Mouse (Mus musculus) skeletal muscle tissue, adult 2 months (tissue): ENCODE results near the gene Cnnm4.

Experiments used
- DNase-seq: peaks from one replicate; pipeline ENCODE4 v3.0.0-alpha.2; 2012; ENCODE audit warnings: low read depth, low spot score

Gene Cnnm4

GRCm38 (mm10) chr1:36473211-36473780 is 1.9 kb downstream of the Cnnm4 start:
- no peak for DNase-seq

DNA sequence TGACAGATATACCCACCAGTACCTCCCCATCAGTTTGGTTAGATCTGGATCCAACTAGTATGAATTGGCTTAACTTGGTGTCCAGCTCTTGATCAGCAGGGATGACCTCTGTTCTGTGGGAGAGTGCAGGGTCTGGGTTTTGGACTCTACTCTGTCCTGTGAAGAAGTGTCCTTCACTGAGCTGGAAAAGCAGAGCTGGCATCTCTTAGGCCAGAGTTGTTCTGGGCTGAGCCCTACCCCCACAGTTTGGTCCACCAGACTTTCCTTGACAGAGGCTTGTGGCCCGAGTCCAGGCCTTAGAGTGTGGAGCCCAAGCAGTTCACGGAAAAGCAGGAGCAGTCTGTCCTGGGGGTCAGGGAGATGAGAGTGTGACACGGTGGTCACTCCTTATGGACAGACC is 3.2 kb downstream of the Cnnm4 start:
- DNase-seq, result no peak

GRCm38 (mm10) chr1:36475480-36476110 is 4.2 kb downstream of the Cnnm4 start:
- no peak for DNase-seq

DNA sequence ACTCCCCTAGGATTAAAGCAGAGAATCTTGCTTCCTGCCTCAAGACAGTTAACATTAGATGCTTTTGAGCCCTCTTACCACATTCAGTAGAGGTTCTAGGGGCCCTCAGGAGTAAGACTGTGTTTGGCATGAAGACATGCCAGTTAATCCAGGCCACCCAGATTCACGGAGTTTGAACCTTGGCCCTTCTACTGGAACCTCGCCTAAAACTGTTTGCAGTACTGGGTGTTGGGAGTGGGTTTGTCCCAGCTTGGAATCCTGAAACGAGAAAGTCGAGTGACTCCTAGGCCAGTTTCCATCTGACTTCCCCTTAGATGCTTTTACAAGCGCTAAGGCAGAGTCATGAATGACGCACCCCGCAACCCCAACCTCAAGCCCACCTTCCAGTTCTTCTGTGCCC is 5.0 kb downstream of the Cnnm4 start:
- no peak for DNase-seq

DNA sequence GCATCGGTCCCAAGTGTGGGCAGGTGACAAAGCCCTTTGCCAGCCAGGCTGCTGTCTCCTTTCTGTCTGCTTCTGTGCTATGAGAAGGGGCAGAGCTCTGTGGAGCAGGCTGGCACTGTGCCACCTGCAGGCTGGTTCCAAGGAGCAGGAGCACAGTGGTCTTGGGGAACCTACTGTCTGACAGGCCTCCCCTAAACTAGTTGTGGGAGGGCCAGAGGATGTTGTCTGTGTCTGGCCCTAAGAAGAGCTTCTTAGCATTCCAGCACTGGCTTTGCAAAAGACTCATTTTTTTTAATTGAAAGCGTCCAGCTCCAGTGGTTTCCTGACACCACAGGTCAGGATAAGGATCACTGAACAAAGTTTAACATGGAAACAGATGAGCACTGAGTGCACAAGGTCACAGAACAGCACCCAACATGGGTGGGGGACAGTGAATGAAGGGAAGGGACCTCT is 6.9 kb downstream of the Cnnm4 start:
- DNase-seq, result no peak

GRCm38 (mm10) chr1:36479903-36480899 is 8.8 kb downstream of the Cnnm4 start:
- no peak for DNase-seq

DNA sequence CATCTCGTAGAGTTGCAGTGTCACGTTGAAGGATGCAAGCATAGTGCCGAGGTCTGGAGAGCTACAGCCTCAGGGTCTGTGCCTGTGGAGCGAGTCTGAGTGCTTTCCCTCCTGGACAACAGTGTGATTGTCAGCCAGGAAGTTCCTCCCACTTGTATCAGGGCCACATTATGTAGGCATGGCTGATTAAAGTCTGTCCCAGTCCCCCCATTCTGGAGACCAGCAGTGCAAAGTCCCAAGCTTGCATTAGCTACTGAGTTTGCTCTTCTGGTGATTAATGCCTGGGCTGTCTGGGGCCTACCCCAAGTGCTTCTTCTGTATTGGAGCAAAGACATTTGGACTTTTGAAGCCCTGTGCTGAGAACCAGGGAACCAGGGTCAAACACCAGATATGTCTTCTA is 12.4 kb downstream of the Cnnm4 start:
- no peak for DNase-seq

DNA sequence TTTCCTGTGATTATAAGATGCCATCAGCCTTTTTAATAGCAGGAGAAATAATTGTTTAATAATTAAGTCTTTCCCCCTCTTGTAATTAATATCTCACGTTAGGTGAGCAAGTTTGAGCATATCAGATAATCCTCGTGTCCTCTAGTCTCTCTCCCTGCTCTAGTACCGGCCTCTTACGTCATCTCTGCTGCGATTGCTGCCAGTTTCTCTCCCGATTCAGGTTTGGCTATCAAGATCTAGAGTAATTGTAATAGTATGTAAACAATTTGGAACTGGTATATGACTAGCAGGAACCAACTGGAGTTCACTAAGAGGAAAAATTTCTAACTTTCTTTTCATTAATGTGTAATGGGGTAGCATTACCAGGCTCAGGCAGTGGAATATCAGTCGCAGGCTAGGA is 13.7 kb downstream of the Cnnm4 start:
- no peak for DNase-seq

DNA sequence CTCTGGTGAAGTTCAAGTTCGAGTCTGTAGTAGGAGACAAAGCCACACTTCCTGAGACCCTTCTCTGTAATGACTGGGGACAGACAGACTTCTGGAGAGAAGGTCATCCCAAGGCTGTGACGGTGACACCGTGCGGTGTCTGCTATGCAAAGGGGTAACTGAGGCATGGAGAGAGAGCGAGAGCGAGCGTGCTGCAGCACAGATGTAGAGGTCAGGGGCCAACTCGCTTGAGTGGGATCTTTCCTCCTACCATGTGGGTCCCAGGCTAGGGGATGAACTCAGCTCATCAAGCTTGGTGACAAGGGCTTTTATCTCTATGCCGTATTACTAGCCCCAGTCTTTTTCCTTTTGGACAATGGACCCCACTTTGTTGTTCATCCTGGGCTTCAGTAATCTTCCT is 15.7 kb downstream of the Cnnm4 start:
- no peak for DNase-seq

- DNase-seq, result no peak
Observed at GRCm38 (mm10) chr1:36489661-36490060, 18.2 kb downstream of the Cnnm4 start.

DNA sequence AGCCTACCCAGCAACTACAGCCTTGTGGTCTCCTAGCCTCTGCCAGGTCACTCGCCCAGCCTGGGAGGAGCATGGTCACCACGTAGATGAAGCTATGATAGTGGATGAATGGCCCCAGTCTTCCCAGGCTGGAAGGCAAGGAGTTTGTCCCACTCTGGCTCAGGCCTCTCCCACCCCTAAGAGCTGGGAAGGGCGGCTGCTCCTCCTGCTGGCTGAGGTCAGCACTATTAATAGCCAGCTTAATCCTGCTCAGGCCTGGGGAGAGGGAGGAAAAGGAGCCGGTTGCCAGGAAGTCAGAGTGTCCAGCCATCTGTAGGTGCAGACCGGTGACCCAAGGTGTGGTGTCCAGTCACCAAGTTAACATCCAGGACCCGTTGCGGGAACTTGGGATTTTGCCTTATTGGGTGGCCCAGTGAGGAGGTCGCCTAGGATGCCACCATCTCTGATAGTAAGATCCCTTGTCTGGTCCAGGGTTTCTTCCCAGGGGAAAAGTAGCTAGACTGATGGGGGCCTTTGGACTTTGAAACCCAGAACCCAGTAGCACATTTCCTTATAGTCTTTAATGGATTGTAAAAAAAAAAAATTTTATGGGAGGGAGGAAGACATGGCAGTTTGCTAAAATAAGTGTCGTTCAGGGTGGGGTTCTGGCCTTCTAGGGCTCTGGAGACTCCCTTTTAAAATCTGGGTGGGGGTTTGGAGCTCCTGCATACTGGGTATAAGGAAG is 21.2 kb downstream of the Cnnm4 start:
- peak; percentile 83 for DNase-seq

- DNase-seq, result no peak
Observed at GRCm38 (mm10) chr1:36493299-36493698, 21.9 kb downstream of the Cnnm4 start.

GRCm38 (mm10) chr1:36496719-36497118 is 25.3 kb downstream of the Cnnm4 start:
- DNase-seq, result peak; percentile 60

DNA sequence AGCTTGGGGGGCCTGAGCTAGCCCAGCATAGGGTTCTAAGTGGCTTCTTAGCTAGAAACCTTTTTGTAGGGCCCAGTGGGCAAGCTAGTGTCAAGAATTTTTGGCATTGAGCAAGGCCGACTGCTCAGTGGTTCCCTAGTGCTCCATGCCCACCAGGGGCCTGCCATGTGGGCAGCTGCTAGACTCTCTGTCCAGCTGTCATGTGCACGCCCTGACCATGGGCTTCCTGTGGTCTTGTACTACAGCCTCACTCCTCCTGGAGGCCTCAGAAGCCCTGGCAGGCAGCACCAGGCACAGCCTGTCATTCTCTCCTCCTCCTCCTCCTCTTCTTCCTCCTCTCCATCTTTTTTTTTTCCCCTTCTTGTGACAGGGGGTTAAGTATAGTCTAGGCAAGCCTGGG is 25.9 kb downstream of the Cnnm4 start:
- DNase-seq, result no peak

DNA sequence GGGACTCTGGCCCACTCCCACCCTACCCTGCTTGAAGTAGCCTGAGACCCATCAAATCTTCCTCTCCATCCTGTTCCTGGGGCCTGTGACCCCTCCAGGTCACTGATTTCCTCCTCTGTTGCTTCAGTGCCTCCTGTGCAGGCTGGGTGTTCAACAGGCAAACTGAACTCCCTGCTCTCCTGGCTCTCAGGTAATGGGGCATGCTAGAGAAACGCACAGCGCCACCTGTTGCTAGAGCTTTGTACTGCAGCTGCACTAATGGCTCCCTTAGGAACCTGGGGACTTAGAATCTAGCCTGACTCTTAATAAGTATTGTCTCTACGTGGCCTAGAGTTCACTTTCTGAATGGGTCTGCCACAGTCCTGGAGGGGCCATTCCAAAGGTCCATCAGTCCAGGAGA is 29.8 kb downstream of the Cnnm4 start:
- peak; percentile 62 for DNase-seq

GRCm38 (mm10) chr1:36508238-36508637 is 36.8 kb downstream of the Cnnm4 start:
- no peak for DNase-seq

DNA sequence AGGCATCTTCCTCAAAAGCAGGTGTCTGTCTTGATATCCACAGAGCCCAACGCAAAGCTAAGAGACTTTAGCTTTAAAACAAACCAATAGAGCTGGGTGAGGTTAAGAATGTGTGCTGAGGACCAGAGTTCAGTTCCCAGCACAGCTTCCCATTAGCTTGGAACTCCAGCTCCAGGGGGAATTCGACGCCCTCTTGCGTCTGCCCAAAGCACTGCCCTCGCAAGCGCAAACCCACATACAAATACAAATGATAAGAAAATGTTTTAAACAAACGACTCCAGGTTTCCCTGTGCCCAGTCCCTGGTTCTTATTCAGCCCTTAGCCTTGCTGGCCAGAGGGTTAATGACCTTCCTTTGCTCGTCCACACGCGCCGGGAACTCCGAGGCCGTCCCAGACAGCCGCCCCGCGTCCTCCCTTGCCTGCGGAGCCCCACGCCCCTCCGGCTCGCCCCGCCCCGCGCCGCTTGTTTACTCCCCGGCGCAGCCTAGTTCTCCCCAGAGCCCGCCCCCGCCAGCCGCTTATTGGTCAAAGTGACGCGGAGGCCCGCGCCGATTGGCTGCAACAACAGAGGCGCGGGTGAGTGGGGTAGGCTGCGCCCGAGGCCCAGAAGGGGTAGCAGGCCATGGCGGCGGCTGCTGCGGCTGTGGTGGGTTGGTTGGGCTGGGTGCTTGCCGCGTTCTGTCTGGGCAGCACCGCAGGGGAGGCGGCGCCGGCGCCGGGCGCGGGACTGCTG is 40.0 kb downstream of the Cnnm4 start, which contains the start of gene Cnnm3:
Gene Cnnm3, plus strand, starts transcription at position 579 of the 733 bp plus-strand sequence.
- peak; percentile 96 for DNase-seq

- peak; percentile 60 for DNase-seq
Observed at GRCm38 (mm10) chr1:36512089-36512965, 40.9 kb downstream of the Cnnm4 start.

DNA sequence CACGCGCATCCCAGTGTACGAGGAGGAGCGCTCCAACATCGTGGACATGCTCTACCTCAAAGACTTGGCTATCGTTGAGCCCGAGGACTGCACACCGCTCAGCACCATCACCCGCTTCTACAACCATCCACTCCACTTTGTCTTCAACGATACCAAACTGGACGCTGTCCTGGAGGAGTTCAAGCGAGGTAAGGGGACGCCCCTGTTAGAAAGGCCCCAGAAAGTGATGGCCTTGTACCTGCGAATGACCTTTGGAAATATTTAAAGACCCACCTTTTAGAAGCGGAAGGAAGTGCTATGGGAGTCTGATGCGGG is 41.5 kb downstream of the Cnnm4 start:
- no peak for DNase-seq

DNA sequence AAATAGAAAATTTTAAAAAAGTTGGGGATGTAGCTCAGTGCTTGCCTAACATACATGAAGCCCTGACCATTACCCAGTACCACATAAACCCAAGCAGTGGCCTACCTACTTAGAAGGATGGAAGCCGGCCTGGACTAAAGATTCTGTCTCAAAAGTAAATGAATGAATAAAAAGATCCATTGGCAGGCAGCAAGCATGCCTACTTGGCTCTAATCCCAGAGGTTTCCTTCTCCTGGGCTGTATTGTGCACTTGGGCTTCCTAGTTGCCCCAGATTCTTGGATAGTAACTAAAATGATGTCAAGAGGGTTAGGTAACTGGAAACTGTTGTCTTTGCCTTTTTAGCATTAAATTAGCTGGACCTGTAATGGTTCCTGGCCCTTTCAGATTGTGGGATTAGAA is 41.9 kb downstream of the Cnnm4 start:
- DNase-seq, result no peak
